Mouse (Mus musculus): ENCODE measurements at regions not wholly inside any gene's neighbourhood (a gene's known extent, or its start where the extent isn't known, plus 50 kb on each side); places are given as distances from the start of the nearest gene placed in this dataset.

GRCm38 (mm10) chrX:145848937-145849783 lies 344.2 kb upstream of the Amot start:
- DNase-seq = peak; percentile 15 to 18

- no peak for DNase-seq
Measured at GRCm38 (mm10) chrX:145833106-145833505, 328.1 kb upstream of the Amot start.

GRCm38 (mm10) chrX:145812995-145813394 lies 308.0 kb upstream of the Amot start:
- DNase-seq = no peak

All from cerebellum, adult 18-20 months (tissue).